Mouse (Mus musculus) R1 (cell line): ENCODE results near the gene Itga9.

Experiments used
- DNase-seq: peaks from one replicate; pipeline ENCODE4 v3.0.0-alpha.2; 2018; ENCODE audit warnings: low read depth, low spot score

Itga9 gene

DNA sequence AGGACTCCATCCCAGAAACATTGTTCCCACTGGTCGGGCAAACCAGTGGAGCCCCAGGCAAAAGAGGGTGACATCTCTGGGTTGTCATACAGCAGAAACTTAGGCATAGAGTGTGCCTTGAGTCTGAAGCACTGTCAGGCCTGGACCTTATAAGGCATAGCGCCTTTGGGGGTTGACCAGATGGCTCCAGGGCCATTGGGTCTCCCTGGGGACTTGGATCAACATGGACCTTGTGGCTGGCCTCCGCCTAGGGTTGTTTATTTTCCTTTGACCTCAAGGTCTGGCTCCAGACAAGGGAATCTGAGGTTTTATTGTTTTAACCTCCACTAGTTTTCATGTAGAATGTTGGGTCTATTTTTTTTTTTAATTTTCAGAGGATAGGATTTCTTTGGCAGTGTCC, 267.1 kb downstream of the Itga9 start:
- no peak for DNase-seq

DNA sequence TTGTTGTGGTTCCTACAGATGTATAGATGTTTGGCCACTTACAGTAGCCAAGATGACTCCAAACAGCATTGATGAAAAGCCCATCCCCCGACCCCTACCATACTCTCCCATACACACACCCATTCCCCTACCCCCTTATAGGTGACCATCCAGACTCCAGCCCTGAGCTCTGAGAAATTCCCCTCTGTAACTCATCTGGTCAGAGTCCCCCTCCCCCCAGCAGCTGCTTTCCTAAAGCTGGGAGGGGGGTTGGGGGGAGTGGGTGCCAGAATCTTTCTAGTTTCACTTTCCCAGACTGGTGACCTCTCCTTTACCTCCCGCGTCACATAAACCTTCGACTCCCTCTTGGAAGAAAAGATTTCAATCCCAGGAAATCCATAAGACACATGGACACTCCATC, 269.2 kb downstream of the Itga9 start:
- DNase-seq: no peak

DNA sequence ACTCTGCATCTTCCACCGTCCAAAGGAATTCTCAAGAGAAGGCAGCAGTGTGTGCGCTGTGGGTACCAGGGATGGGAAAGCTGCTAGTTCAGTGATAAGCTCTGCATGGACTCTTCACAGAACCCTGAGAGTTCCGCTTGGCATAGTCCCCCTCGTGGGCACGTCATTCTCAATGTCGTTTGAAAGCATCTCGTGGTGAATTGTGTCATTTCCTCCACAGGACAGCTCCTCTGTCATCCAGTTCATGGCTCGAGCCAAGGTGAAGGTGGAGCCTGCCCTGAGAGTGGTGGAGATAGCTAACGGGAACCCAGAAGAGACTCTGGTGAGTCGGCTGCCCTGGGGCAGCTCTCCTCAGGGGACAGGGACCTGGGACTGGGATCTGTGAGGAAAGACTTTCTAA, 270.4 kb downstream of the Itga9 start:
- no peak for DNase-seq

DNA sequence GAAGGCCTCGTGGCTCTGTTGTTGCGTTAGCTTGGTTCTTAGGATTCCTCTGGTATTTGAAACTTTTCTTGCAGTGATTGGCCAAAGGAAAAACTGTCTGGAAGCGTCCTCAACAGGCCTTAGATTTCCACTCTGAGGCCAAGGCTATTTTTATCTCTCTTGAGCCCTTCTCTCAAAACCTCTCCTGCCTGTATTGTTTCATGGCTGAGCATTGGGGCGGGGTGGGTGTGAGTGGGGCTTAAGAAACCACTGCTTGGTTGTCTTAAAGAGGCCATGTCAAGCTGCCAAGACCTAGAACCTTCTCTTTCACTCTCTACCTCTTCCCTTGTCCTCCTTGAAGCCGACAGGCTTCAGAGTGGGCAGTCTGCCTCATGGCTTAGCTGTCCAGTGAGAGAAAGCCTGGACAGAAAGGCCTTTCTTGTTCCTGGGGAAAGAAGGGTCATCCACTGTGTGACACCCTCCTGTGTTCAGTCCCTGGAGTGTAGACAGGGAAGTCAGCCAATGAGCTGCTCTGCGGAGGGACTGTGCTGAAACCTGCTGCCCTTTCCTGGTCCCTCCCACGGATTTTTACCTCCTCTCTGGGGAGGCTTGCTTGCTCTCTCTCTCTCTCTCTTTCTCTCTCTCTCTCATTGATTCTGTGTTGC, 271.0 kb downstream of the Itga9 start:
- DNase-seq: no peak

DNA sequence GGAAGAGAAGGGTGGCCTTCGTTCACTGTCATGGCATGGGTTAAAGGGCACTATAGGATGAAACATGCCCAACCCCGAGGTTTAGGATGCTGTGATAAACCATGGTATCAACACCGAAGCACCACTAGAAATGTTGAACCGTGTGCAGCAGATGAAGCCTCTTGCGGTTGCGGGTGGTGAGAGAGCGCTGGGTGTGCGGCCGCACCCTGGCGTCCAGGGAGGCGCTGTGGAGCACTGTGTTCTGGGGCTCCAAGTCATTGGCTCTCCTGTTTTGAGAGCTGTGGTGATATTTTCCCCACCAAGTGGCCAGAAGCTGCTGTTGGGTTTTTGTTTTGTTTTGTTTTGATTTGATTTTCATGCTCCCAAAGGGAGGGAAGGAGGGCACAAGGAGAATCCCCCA, 272.1 kb downstream of the Itga9 start:
- DNase-seq: peak; percentile 66

DNA sequence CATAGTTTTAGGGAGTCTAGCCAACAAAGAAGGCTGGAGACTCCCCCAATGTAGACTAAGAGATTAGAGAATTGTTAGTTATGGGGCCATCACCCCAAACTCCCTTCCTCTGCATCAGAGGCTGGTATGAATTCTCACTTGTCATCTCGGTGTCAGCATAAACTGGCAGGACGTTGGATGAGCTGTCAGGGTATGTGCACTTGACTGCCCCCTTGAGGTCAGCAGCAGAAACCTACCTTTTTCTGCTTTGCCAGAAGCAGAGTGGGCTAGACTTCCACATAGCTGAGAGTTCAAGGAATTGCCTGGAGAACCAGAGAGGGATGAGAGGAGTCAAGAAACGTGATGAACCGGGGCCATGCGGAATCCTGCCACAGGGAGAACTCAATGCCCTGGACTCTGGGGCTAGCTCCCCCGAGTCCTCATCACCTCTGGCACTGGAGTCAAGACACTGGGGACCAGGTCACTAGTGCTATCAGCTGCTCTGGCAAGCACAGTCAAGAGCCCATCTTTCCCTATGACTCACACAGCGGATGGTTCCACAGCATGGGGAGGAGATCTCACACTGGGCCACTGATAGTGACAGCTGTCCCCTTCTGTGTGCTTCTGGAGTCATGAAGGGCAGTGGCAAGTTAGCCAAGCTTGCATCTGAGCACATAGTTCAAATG, 274.9 kb downstream of the Itga9 start:
- peak; percentile 61 for DNase-seq

DNA sequence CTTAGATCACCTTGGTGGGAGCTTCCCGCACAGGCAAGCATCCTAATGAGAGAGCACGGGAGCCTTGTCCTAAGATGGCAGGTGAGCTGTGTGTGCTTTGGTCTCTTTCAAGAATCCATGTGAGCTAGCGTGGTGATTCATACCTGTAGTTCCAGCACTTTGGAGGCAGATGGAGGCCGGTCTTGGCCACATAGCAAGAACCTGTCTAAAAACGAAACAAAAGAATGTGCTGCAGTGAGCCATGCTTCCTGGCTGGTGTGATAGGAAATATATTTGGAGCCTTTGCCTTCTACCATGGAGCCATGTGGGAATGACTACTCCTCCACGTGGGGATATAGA, 275.4 kb downstream of the Itga9 start:
- no peak for DNase-seq

DNA sequence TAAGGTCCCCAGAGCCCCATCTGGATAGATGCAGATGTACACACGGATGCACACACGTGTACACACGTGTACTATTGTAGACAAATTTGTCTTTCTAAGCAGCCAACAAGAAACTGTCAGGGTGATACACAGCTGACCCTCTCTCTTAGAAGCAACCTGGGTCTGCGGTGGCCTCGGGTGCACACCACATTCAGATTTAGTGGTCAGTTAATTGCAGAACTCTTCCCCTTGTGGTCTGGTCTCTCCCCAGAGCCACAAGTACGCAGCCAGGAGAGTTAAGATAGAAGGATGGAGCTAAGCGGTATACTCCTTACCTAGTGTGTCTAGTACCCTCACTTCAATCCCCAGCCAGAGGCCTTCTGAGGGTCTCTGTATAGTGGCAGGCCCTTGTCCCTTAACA, 276.7 kb downstream of the Itga9 start:
- DNase-seq: no peak

DNA sequence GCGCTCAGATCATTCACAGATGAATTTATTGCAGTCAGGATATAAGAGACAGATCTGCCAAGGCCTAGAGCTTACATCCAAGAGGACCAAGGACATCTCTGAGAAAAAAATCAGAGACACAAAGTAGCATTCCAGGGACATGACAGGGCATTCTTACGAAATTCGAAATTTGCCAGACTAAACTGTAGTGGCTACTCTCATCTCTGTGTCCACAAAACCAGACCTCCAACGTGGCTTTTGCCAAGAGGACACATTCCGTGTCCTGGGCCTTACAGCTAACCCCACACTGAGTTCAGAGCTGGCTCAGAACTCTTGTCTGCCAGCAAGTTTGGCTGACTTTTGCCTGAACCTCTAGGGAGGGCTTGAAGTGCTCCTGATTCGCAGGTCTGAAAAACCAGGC, 279.3 kb downstream of the Itga9 start:
- no peak for DNase-seq

DNA sequence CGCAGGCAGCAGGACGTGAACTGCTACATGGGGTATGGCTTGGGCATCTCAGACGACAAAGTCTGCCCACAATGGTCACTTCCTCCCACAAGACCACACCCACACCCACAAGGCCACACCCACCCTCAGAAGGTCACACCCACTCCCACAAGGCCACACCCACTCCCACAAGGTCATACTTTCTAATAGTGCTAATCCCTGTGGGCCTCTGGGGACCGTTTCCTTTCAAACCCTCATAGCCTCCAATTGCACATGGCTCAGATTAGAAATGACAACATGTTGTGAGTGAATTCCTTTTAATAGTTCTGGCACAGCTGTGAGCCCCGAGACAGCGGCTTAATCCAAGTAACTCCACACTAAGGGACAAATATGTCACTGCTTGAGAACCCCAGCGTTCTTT, 280.7 kb downstream of the Itga9 start:
- peak; percentile 48 for DNase-seq

DNA sequence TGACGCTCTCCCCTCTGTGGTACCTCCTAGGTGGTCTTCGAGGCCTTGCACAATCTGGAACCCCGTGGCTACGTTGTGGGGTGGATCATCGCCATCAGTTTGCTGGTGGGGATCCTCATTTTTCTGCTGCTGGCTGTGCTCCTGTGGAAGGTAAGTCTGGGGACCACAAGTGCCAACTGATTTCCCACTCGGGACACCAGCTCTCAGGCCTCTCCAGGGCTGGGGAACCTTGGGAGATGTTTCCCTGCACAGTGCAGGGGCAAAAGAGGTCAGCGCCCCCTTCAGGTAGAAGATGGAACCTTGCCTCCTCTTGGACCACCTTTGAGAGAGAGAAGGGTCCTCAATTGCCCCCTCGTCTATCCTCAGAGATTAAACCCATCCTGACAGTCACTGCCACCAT, 281.2 kb downstream of the Itga9 start:
- no peak for DNase-seq

DNA sequence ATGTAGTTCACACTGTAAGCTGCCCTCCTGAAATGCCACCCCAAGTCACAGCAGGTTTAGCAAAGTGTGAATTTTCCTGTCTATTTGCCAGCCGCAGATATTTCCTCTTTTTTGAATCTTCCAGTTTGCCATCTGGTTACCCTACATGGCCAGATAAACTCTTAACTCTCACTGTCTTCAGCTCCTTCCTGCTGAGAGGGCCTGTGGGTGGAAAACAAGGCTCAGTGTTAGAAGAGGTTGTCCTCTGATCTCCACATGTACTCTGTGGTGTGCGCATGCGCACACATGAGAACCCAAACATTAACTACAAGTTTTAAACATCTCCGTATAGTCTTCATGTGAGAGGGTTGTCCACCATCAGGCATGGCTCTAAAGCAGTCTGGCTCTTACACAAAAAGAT, 283.7 kb downstream of the Itga9 start:
- no peak for DNase-seq

DNA sequence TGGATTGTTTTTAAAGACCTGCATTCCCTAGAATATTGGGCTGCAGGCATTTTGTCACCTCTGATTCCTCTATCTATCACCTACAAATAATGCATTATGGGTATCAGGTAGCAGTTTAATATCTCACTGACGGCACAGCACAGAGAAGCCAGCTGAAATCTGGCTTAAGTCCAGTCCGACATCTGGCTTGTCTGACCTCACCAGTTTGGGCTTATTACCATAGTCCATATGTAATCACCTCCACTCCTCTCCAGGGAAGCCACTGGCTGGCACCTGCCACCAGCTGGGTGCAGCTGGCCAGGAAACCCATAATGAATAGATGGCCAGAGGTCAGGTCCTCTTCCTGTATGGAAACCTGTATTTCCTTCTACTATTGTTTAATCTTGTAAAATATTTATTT, 284.2 kb downstream of the Itga9 start:
- DNase-seq: no peak

DNA sequence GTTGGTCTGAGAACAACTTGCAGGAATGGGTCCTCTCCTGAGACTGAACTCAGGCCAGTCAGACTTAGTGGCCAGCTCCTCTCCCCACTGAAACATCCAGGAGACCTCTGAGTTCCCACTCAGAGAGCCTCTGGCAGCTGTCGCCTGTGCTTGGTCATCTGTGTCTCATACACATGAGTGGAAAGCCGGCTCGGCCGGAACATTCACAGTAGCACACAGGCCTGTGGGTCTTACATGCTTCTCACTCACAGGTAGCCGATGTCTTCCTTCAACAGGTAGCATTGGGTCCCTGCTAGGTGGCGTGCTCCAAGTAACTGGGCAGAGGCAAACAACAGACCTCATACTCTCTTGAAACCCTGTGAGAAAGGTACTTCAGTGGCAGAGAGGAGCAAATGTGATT, 284.6 kb downstream of the Itga9 start:
- no peak for DNase-seq

DNA sequence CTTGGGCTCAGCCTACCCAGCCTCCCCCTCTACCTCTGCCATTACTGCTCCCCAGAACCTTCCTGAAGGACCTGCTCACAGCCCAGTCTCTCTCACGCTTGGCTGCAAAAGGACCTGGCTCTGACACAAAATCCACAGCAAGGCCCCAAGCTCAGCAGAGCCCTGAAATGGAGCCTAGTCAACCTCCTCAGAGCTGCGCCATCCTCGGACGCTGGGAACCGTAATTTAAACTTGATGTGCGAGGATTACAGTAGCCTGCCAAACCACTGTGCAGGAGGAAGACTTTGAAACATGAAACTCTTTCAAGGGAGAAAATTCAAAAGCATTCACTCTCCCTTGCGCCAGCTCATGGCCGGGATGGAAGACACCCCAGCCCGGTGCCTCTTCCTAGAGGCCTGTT, 285.1 kb downstream of the Itga9 start:
- DNase-seq: no peak

DNA sequence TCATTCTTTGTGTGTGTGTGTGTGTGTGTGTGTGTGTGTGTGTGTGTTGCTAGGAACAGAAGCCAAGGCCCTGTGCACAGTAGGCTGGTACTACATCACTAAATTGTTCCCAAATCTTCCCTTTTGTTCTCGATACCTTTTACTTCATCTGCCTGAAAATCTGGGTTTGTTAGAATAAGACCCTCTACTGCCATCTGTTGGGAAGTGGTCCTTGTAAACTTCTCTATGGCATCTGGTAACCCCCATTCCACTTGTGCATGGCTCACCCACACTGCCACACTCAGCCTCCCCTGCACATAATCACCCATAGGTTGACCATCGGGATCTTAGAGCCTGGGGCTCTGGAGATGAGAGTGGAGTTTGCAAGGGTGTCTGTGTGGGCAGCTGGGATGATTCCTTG, 288.6 kb downstream of the Itga9 start:
- DNase-seq: no peak

DNA sequence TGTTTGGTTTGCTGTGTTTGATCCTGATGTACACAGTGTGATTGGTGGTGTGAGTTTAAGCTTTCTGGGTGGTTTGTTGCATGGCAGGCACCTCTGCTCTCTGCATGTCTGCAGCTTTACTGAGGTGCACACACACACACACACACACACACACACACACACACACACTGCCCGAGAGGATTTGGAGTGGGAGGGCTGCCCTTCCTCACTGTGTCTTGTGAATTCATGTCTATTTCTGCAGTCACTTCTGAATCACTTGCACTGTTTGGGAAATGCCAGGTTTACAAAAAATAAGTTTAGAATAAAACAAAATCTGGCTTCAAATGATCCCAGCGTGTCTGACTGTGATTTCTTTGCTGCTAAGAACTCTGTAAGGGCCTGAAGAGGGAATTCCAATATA, 294.2 kb downstream of the Itga9 start:
- no peak for DNase-seq

DNA sequence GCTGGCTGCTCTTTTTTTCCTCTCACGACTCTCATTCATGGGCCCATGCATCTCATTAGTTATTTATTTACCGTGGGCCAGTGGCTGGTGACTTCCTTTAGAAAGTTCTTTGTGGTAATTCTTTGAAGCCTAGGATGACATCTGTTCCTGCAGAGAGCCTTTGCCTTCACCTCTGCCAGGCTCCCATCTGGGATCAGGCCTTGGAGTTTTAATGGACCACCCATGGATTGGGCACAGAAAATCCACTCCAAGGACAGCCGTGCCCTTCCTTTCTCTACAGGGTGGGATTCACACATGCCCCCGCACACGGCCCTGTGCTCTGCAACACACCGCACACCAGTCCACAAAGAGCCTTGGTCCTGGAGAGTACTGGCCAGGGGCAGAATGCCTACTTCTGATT, 295.4 kb downstream of the Itga9 start:
- no peak for DNase-seq

DNA sequence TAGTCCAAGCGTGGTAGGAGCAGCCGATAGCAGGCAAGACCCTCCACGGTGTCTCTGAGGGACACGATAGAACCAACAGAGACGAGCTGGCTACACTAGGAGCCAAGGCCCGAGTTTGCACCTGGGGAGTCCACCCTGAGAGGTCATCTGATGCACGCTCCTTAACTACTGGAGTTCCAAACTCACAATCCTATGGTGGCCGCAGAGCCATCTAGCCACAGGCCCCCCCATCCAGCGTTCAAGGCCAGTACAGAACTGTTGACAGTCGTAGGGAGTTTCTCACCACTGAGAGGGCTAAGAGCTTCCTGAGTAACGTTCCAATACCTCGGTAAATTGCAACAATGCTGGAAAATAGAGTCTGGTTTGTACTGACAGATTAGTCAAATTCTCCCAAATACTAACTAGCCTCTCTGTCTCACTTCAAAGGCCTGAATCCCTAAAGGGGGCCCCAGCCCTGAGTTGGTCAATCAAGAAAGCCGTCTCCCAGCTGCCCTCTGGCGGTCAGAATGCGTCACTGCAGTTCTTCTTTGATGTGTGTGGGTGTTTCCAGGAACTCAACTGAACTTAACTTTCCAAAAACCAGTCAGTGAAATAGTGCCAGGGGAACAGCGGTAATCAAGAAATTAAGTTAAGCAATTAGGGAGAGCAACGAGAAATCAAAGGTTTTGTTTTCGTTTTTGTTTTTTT, 301.6 kb downstream of the Itga9 start:
- DNase-seq: peak; percentile 81

DNA sequence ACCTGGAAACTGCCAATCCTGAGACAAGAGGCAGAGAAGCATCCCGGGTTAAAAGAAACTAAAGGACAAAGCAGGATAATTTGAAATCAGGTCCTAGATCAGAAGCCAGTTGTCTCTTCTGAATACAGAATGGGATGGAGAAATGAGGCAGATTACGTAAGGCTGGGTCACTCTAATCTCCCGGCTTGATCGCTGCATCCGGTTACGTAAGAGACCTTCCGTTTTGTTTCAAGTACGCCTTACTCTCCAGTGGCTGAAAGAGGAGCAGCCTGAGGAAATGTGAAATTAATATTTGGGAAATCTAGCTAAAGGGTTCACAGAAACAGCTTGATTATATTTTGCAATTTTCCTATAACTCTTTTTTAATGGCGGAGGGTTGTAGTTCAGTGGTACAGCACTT, 306.6 kb downstream of the Itga9 start:
- no peak for DNase-seq

DNA sequence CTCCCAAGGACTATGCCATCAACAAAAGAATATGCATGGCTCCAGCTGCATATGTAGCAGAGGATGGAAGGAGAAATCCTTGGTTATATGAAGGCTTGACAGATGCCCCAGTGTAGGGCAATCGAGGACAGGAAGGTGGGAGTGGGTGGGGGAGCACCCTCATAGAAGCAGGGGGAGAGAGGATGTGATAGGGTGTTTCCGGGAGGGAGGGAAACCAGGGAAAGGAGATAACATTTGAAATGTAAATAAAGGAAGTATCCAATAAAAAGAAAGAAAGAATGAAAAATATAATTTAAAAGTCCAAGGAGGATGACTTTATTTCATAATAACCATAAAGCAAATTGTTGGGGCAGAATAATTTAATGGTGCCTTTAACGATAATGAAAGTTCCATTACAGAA, 307.1 kb downstream of the Itga9 start:
- DNase-seq: no peak

DNA sequence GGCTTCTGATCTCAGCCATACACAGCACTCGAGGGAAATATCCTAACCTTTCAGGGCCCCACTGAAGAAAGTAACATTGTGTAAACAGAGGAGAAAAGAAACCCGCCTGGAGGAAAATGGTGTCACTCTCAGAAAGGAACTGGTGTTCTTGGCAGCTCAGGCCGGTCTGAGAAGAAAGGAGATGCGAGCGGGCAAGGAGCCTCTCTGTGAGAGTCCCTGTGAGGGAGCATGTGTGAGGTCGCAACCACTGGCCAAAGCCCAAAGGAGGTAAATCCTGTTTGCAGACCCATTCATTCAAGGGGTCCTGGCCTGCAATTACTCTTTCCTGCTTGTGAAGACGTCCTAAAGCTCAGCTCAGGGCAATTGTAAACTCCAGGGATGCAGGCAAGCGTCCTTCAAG, 308.1 kb downstream of the Itga9 start:
- DNase-seq: no peak

DNA sequence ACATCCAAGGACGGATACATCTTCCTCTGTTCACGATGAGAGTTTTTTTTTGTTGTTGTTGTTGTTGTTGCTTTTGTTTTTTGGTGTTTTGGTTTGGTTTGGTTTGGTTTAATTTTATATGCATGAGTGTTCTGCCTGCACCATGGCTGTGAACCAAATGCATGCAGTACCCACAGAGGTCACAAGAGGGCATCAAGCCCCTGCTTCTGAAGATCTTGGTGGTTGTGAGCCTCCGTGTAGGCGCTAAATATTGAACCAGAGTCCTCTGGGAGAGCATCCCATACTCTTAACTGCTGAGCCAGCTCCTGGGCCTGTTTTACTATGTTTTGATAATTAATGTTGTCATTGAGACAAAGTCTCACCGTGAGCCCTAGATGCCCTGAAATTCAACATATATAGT, 308.8 kb downstream of the Itga9 start:
- DNase-seq: peak; percentile 73
